Mouse (Mus musculus): ENCODE measurements around the gene Htra2. TPM values are rescaled to one million over a fixed set of nuclear protein-coding genes. Genes with fewer than 3 reads are reported as not detected.

The Htra2 gene
- polyA plus RNA-seq, 1 experiment from 2014 or later: 78.3 TPM

GRCm38 (mm10) chr6:83011756-83012155 is 43.3 kb downstream of the Htra2 start:
- Histone ChIP-seq H3K9me3 (no peaks in the 10 kb centered on the region), H3K4me1 (replicated peaks) (no peaks in the 10 kb centered on the region), H3K36me3 (no peaks in the 10 kb centered on the region), H3K9ac (no peak overlapping the region), H3K27me3 (no peaks in the 10 kb centered on the region), H3K27ac (replicated peaks) (no peak overlapping the region), H3K4me3 (no peak overlapping the region), H3K4me2 (no peak overlapping the region)
- WGBS: 75% methylated on average over 6 of the region's 6 CpGs
- ATAC-seq (ENCODE audit: low FRiP score, low read depth): no peak

DNA sequence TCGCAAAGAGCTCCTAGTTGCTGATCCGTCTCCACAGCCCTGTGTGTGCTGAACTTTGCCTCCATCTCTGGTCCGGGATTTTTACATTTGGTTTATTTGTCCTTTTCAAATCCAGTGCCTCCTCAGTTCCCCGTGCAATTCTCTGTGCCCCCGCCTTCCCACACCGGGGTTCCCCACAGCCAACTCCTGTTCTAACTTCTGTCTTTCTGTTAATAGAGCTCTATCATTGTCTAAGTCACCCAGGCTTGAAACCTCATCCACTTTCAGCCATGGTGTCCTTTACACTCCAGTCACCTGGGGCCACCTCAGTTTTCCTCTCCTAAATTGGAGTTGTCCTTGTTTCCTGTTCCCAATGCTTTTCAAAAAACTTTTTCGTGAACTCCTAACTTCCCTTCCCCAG is 43.8 kb downstream of the Htra2 start:
- Histone ChIP-seq H3K9ac (no peak overlapping the region), H3K36me3 (no peaks in the 10 kb centered on the region), H3K27ac (replicated peaks) (no peak overlapping the region), H3K4me3 (no peak overlapping the region), H3K4me1 (replicated peaks) (no peaks in the 10 kb centered on the region), H3K9me3 (no peaks in the 10 kb centered on the region), H3K27me3 (no peaks in the 10 kb centered on the region), H3K4me2 (no peak overlapping the region)
- ATAC-seq (ENCODE audit: low FRiP score, low read depth): no peak
- WGBS: 88% methylated on average over 7 of the region's 7 CpGs

GRCm38 (mm10) chr6:83010010-83010409 is 45.1 kb downstream of the Htra2 start:
- no peaks in the 10 kb centered on the region for H3K36me3 ChIP-seq
- 74% methylated on average over 7 of the region's 7 CpGs for WGBS
- no peaks in the 10 kb centered on the region for H3K9me3 ChIP-seq
- H3K4me1 ChIP-seq (replicated peaks): no peaks in the 10 kb centered on the region
- no peak overlapping the region for H3K4me2 ChIP-seq
- H3K9ac ChIP-seq: no peak overlapping the region
- H3K27ac ChIP-seq (replicated peaks): no peak overlapping the region
- H3K27me3 ChIP-seq: no peaks in the 10 kb centered on the region
- no peak for ATAC-seq (ENCODE audit: low FRiP score, low read depth)
- H3K4me3 ChIP-seq: no peak overlapping the region

- H3K36me3 ChIP-seq: no peaks in the 10 kb centered on the region
- no peak overlapping the region for H3K4me3 ChIP-seq
- H3K4me2 ChIP-seq: no peak overlapping the region
- no peak overlapping the region for H3K9ac ChIP-seq
- 46% methylated on average over 3 of the region's 3 CpGs for WGBS
- no peaks in the 10 kb centered on the region for H3K4me1 ChIP-seq (replicated peaks)
- no peaks in the 10 kb centered on the region for H3K9me3 ChIP-seq
- no peak for ATAC-seq (ENCODE audit: low FRiP score, low read depth)
- H3K27me3 ChIP-seq: no peaks in the 10 kb centered on the region
- H3K27ac ChIP-seq (replicated peaks): no peak overlapping the region
These were observed 46.4 kb downstream of the Htra2 start for GRCm38 (mm10) chr6:83008659-83009058.

GRCm38 (mm10) chr6:83006114-83006513 is 49.0 kb downstream of the Htra2 start:
- Histone ChIP-seq H3K27ac (replicated peaks) (no peak overlapping the region), H3K27me3 (no peaks in the 10 kb centered on the region), H3K36me3 (no peaks in the 10 kb centered on the region), H3K4me2 (no peak overlapping the region), H3K9ac (no peak overlapping the region), H3K9me3 (no peaks in the 10 kb centered on the region), H3K4me1 (replicated peaks) (no peaks in the 10 kb centered on the region), H3K4me3 (no peak overlapping the region)
- no peak for ATAC-seq (ENCODE audit: low FRiP score, low read depth)
- 89% methylated on average over 6 of the region's 6 CpGs for WGBS

DNA sequence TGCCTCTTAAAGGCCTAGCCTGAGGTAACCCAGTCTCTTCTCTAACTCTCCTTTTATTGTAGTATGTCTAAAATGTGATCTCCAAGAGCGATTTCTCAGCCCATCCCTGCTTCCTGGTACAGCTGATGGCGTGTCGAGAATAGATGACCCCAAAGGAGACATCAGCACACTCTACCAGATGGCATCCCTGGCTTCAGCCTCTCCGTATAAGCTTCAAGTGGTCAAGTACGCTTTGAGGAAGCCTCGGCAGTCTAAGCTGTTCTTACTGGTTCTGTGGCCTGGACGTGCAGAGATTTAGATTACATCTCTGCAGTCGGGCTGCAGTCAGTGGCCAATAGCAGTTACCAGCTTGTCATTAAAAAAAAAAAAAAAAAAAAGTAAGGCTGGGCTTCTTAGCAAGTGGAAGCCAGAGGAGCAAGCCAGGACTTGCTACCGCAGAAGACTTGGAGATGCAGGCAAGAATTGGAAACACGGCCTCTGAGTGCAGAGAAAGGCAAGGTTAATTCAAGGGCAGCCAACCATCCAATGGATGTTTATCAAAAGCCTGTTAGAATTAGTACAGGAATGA is 49.5 kb downstream of the Htra2 start:
- no peak overlapping the region for H3K27ac ChIP-seq (replicated peaks)
- H3K4me2 ChIP-seq: no peak overlapping the region
- ATAC-seq (ENCODE audit: low FRiP score, low read depth): no peak
- 86% methylated on average over 10 of the region's 10 CpGs for WGBS
- no peak overlapping the region for H3K4me3 ChIP-seq
- no peaks in the 10 kb centered on the region for H3K27me3 ChIP-seq
- no peaks in the 10 kb centered on the region for H3K9me3 ChIP-seq
- no peaks in the 10 kb centered on the region for H3K4me1 ChIP-seq (replicated peaks)
- no peaks in the 10 kb centered on the region for H3K36me3 ChIP-seq
- H3K9ac ChIP-seq: no peak overlapping the region

- no peaks in the 10 kb centered on the region for H3K9me3 ChIP-seq
- ATAC-seq (ENCODE audit: low FRiP score, low read depth): no peak
- no peak overlapping the region for H3K4me2 ChIP-seq
- H3K4me3 ChIP-seq: no peak overlapping the region
- H3K36me3 ChIP-seq: no peaks in the 10 kb centered on the region
- 54% methylated on average over 7 of the region's 7 CpGs for WGBS
- no peak overlapping the region for H3K9ac ChIP-seq
- H3K4me1 ChIP-seq (replicated peaks): no peaks in the 10 kb centered on the region
- H3K27me3 ChIP-seq: no peaks in the 10 kb centered on the region
- no peak overlapping the region for H3K27ac ChIP-seq (replicated peaks)
These were observed 50.2 kb downstream of the Htra2 start for GRCm38 (mm10) chr6:83004872-83005271.

DNA sequence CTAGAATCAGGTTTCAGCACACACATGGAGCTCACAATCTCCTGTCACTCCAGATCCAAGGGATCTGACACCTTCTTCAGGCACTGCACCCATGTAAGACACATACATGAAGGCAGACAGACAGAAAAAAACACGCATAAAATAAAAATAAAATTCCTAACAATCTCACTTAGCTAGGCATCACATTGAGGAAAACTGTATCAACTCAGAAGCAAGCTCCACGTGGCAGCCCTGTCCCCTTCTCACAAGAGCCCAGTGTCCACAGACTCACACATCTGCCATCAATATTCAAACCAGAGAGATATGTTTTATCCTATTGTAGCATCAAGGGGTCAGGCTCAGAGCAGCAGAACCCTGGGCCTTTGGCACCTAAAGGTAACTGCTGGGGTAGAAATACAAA is 50.8 kb downstream of the Htra2 start:
- 71% methylated on average over 2 of the region's 2 CpGs for WGBS
- no peaks in the 10 kb centered on the region for H3K9me3 ChIP-seq
- H3K27ac ChIP-seq (replicated peaks): no peak overlapping the region
- H3K9ac ChIP-seq: no peak overlapping the region
- H3K4me3 ChIP-seq: no peak overlapping the region
- H3K27me3 ChIP-seq: no peaks in the 10 kb centered on the region
- no peak for ATAC-seq (ENCODE audit: low FRiP score, low read depth)
- no peaks in the 10 kb centered on the region for H3K36me3 ChIP-seq
- no peak overlapping the region for H3K4me2 ChIP-seq
- no peaks in the 10 kb centered on the region for H3K4me1 ChIP-seq (replicated peaks)

DNA sequence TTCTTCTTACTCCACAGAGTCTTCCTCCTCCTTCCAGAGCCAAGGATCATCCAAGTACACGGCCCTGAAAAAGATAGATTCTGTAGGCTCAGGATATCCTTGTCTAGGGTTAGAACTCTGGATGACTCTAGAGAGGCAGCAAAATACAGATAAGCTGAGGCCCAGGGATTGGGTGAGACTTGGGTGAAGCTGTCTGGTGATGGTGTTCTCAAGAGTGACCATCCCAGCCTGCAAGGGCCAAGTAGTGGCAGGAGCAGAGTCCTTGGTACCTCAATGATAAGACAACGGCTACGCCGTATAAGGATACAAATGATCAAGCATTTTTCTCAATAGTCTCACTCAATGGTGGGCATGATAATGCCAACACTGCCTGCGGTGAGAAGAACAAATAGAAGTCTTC is 51.2 kb downstream of the Htra2 start:
- WGBS: 86% methylated on average over 5 of the region's 5 CpGs
- Histone ChIP-seq H3K4me2 (no peak overlapping the region), H3K4me1 (replicated peaks) (no peaks in the 10 kb centered on the region), H3K4me3 (no peak overlapping the region), H3K27me3 (no peaks in the 10 kb centered on the region), H3K9ac (no peak overlapping the region), H3K36me3 (no peaks in the 10 kb centered on the region), H3K9me3 (no peaks in the 10 kb centered on the region), H3K27ac (replicated peaks) (no peak overlapping the region)
- ATAC-seq (ENCODE audit: low FRiP score, low read depth): no peak

GRCm38 (mm10) chr6:83003082-83003481 is 52.0 kb downstream of the Htra2 start:
- ATAC-seq (ENCODE audit: low FRiP score, low read depth): no peak
- no peaks in the 10 kb centered on the region for H3K27me3 ChIP-seq
- H3K9me3 ChIP-seq: no peaks in the 10 kb centered on the region
- no peaks in the 10 kb centered on the region for H3K36me3 ChIP-seq
- no peak overlapping the region for H3K4me3 ChIP-seq
- no peak overlapping the region for H3K4me2 ChIP-seq
- H3K27ac ChIP-seq (replicated peaks): no peak overlapping the region
- no peak overlapping the region for H3K9ac ChIP-seq
- 91% methylated on average over 1 of the region's 1 CpGs for WGBS
- no peaks in the 10 kb centered on the region for H3K4me1 ChIP-seq (replicated peaks)

MicroRNAs encoded within 50 kb of the gene (microRNA counts, 519-probe panel; counts per million panel counts)
- not detected for microRNA mmu-miR-3470a+mmu-miR-3470b

Small RNA genes lying within 50 kb of the gene (microRNA-seq; reads per million reads assigned to microRNA genes)
- not detected for gene Mir3470a
- gene Mir7040: not detected

Other genes with a start within 250 kb of the Htra2 start
- 22.5 and 22.7 TPM in 2 replicates for gene Sema4f, start 115.5 kb downstream of the Htra2 start, polyA plus RNA-seq (2015; fragmentation: Nextera tagmentation; extraction: Ambion mirVana)
- 0.61 TPM in 1 of 2 replicates, not detected in the other for gene M1ap, start 108.4 kb downstream of the Htra2 start, polyA plus RNA-seq (2015; fragmentation: Nextera tagmentation; extraction: Ambion mirVana)
- gene Dok1, start 21.8 kb downstream of the Htra2 start, polyA plus RNA-seq (2015; fragmentation: Nextera tagmentation; extraction: Ambion mirVana): 1.7 and 2.6 TPM in 2 replicates
- 6.6 and 6.7 TPM in 2 replicates for gene Loxl3, start 21.1 kb downstream of the Htra2 start, polyA plus RNA-seq (2015; fragmentation: Nextera tagmentation; extraction: Ambion mirVana)
- gene Aup1, start 752 bp downstream of the Htra2 start, polyA plus RNA-seq (2015; fragmentation: Nextera tagmentation; extraction: Ambion mirVana): 168 and 186 TPM in 2 replicates
- gene Dqx1, start 2.6 kb upstream of the Htra2 start, polyA plus RNA-seq (2015; fragmentation: Nextera tagmentation; extraction: Ambion mirVana): 0.62 and 0.75 TPM in 2 replicates
- gene Tlx2, start 15.0 kb upstream of the Htra2 start, polyA plus RNA-seq (2015; fragmentation: Nextera tagmentation; extraction: Ambion mirVana): 1.2 TPM in 1 of 2 replicates, not detected in the other
- gene Pcgf1, start 22.6 kb upstream of the Htra2 start, polyA plus RNA-seq (2015; fragmentation: Nextera tagmentation; extraction: Ambion mirVana): 45.8 and 45.9 TPM in 2 replicates
- not detected in 2 replicates for gene Lbx2, start 31.1 kb upstream of the Htra2 start, polyA plus RNA-seq (2015; fragmentation: Nextera tagmentation; extraction: Ambion mirVana)
- gene Ccdc142, start 46.3 kb upstream of the Htra2 start, polyA plus RNA-seq (2015; fragmentation: Nextera tagmentation; extraction: Ambion mirVana): 5.9 and 6.8 TPM in 2 replicates
- gene Gm42688, start 46.3 kb upstream of the Htra2 start, polyA plus RNA-seq (2015; fragmentation: Nextera tagmentation; extraction: Ambion mirVana): 5.5 and 6.0 TPM in 2 replicates
- 113 and 124 TPM in 2 replicates for gene Mrpl53, start 53.8 kb upstream of the Htra2 start, polyA plus RNA-seq (2015; fragmentation: Nextera tagmentation; extraction: Ambion mirVana)
- gene Mogs, start 60.2 kb upstream of the Htra2 start, polyA plus RNA-seq (2015; fragmentation: Nextera tagmentation; extraction: Ambion mirVana): 22.8 and 27.2 TPM in 2 replicates
- 155 and 161 TPM in 2 replicates for gene Wbp1, start 66.3 kb upstream of the Htra2 start, polyA plus RNA-seq (2015; fragmentation: Nextera tagmentation; extraction: Ambion mirVana)
- 13.8 and 16.3 TPM in 2 replicates for gene Ino80b, start 70.2 kb upstream of the Htra2 start, polyA plus RNA-seq (2015; fragmentation: Nextera tagmentation; extraction: Ambion mirVana)
- gene Rtkn, start 80.2 kb upstream of the Htra2 start, polyA plus RNA-seq (2015; fragmentation: Nextera tagmentation; extraction: Ambion mirVana): 14.9 and 17.8 TPM in 2 replicates
- gene Wdr54, start 101.1 kb upstream of the Htra2 start, polyA plus RNA-seq (2015; fragmentation: Nextera tagmentation; extraction: Ambion mirVana): 17.8 and 19.3 TPM in 2 replicates
- gene 1700003E16Rik, start 101.1 kb upstream of the Htra2 start, polyA plus RNA-seq (2015; fragmentation: Nextera tagmentation; extraction: Ambion mirVana): 9.7 and 9.8 TPM in 2 replicates
- gene Dctn1, start 110.6 kb upstream of the Htra2 start, polyA plus RNA-seq (2015; fragmentation: Nextera tagmentation; extraction: Ambion mirVana): 148 and 160 TPM in 2 replicates
- gene Slc4a5, start 164.6 kb upstream of the Htra2 start, polyA plus RNA-seq (2015; fragmentation: Nextera tagmentation; extraction: Ambion mirVana): 2.2 and 2.8 TPM in 2 replicates